ENCODE assay signal across 8 mouse cellular contexts in genomic region chr16:29734738-29735250, GRCm38 (mm10).
DNase-seq lines count a peak whose midpoint lies in the region; ATAC-seq and TF ChIP-seq lines count a peak whose summit lies in the region.

No protein-coding gene starts in this region.

- no peak overlapping the region for H3K27ac ChIP-seq in left cerebral cortex, adult 2 months
- H3K27ac ChIP-seq in forebrain, embryonic 11.5 days (ENCODE audit: low read depth, low read length) = no peak overlapping the region
- H3K27ac ChIP-seq in hindbrain, embryonic 11.5 days (ENCODE audit: low read depth, low read length) = peak overlapping the region; percentile 27; the same call in 1 of the 2 replicates
- H3K27ac ChIP-seq in limb, embryonic 11.5 days (replicated peaks; ENCODE audit: low read depth, low read length) = peak overlapping the region; percentile 84
- H3K27ac ChIP-seq in midbrain, embryonic 15.5 days = peak overlapping the region; percentile 13; the same call in 1 of the 2 replicates
- no peak overlapping the region for H3K27ac ChIP-seq in thymus, adult 2 months (ENCODE audit: control insufficient read depth, insufficient read depth, low read length)

- DNase-seq in left cerebral cortex, postnatal 25 days (ENCODE audit: low spot score in 2 of 2) = peak; percentile 13 to 25
- DNase-seq in left cerebral cortex, adult 2 months (ENCODE audit: extremely low spot score in 1 of 2, low spot score in 2 of 2) = no peak
- DNase-seq in forebrain, embryonic 11.5 days (ENCODE audit: low spot score) = peak; percentile 75
- DNase-seq in hindbrain, embryonic 11.5 days (ENCODE audit: low spot score) = peak; percentile 60
- DNase-seq in limb, embryonic 11.5 days (ENCODE audit: low spot score) = peak; percentile 85
- no peak for DNase-seq in thymus, adult 2 months
- no peak for DNase-seq in spleen, adult 12 weeks (ENCODE audit: low spot score)

- TF ChIP-seq CTCF in left cerebral cortex, adult 2 months (IDR thresholded peaks at IDR 0.05) = no peak
- TF ChIP-seq CTCF in thymus, adult 2 months (IDR thresholded peaks at IDR 0.05; ENCODE audit: borderline replicate concordance, control insufficient read depth, extremely low read depth, insufficient read depth, low read length, poor library complexity) = no peak

- 10% methylated on average over 12 of the region's 12 CpGs for WGBS in forebrain, embryonic 11.5 days
- WGBS in hindbrain, embryonic 11.5 days = 5% methylated on average over 12 of the region's 12 CpGs
- under 1% methylated on average over 11 of the region's 12 CpGs for WGBS in limb, embryonic 11.5 days
- 3% methylated on average over 12 of the region's 12 CpGs for WGBS in midbrain, embryonic 15.5 days
- WGBS in thymus, adult 2 months = 52% methylated on average over 12 of the region's 12 CpGs

- H3K27me3 ChIP-seq in forebrain, embryonic 11.5 days (ENCODE audit: control insufficient read depth, insufficient read depth, low read length) = peaks cover 28% of the 10 kb centered on the region
- peaks cover 71% of the 10 kb centered on the region for H3K27me3 ChIP-seq in hindbrain, embryonic 11.5 days (ENCODE audit: control insufficient read depth, insufficient read depth, low read length)
- no peaks in the 10 kb centered on the region for H3K27me3 ChIP-seq in limb, embryonic 11.5 days (ENCODE audit: control insufficient read depth, insufficient read depth, low read length)
- H3K27me3 ChIP-seq in midbrain, embryonic 15.5 days (replicated peaks) = peaks cover 65% of the 10 kb centered on the region
- H3K27me3 ChIP-seq in thymus, adult 2 months (ENCODE audit: control insufficient read depth, insufficient read depth, low read length) = no peaks in the 10 kb centered on the region

- H3K4me1 ChIP-seq in forebrain, embryonic 11.5 days (replicated peaks; ENCODE audit: control insufficient read depth, insufficient read depth, low read length) = peaks cover 14% of the 10 kb centered on the region
- H3K4me1 ChIP-seq in hindbrain, embryonic 11.5 days (replicated peaks; ENCODE audit: control insufficient read depth, insufficient read depth, low read length) = 0 out of 2 replicates have a peak, but pooled peaks cover 3% of the 10 kb centered on the region
- peaks cover 39% of the 10 kb centered on the region for H3K4me1 ChIP-seq in limb, embryonic 11.5 days (ENCODE audit: control insufficient read depth, insufficient read depth, low read length)
- H3K4me1 ChIP-seq in midbrain, embryonic 15.5 days = peaks cover 13% of the 10 kb centered on the region
- H3K4me1 ChIP-seq in thymus, adult 2 months (replicated peaks; ENCODE audit: control insufficient read depth, insufficient read depth, low read length) = peaks cover 4% of the 10 kb centered on the region

- H3K9ac ChIP-seq in forebrain, embryonic 11.5 days (ENCODE audit: low read length) = 0 out of 2 replicates have a peak overlapping the region, but pooled peaks have one; percentile 4
- no peak overlapping the region for H3K9ac ChIP-seq in hindbrain, embryonic 11.5 days (ENCODE audit: low read depth, low read length)
- no peak overlapping the region for H3K9ac ChIP-seq in limb, embryonic 11.5 days (ENCODE audit: low read length)
- H3K9ac ChIP-seq in midbrain, embryonic 15.5 days = no peak overlapping the region

- TF ChIP-seq POLR2A in thymus, adult 2 months (IDR thresholded peaks at IDR 0.05; ENCODE audit: control insufficient read depth, extremely low read depth, insufficient read depth, low read length, poor library complexity) = no peak

- no peaks in the 10 kb centered on the region for H3K36me3 ChIP-seq in forebrain, embryonic 11.5 days (ENCODE audit: control insufficient read depth, insufficient read depth, low read length)
- no peaks in the 10 kb centered on the region for H3K36me3 ChIP-seq in hindbrain, embryonic 11.5 days (ENCODE audit: control insufficient read depth, insufficient read depth, low read length)
- H3K36me3 ChIP-seq in limb, embryonic 11.5 days (ENCODE audit: control insufficient read depth, insufficient read depth, low read length) = no peaks in the 10 kb centered on the region
- no peaks in the 10 kb centered on the region for H3K36me3 ChIP-seq in midbrain, embryonic 15.5 days (replicated peaks)
- H3K36me3 ChIP-seq in thymus, adult 2 months (ENCODE audit: control insufficient read depth, insufficient read depth, low read length) = no peaks in the 10 kb centered on the region

- no peak overlapping the region for H3K4me3 ChIP-seq in left cerebral cortex, adult 2 months
- H3K4me3 ChIP-seq in forebrain, embryonic 11.5 days (ENCODE audit: low read depth, low read length) = no peak overlapping the region
- H3K4me3 ChIP-seq in hindbrain, embryonic 11.5 days (ENCODE audit: low read depth, low read length) = no peak overlapping the region
- no peak overlapping the region for H3K4me3 ChIP-seq in limb, embryonic 11.5 days (ENCODE audit: low read depth, low read length)
- H3K4me3 ChIP-seq in midbrain, embryonic 15.5 days = no peak overlapping the region
- no peak overlapping the region for H3K4me3 ChIP-seq in thymus, adult 2 months (ENCODE audit: control insufficient read depth, insufficient read depth, low read length)

- peak overlapping the region; percentile 28; the same call in 1 of the 2 replicates for H3K4me2 ChIP-seq in forebrain, embryonic 11.5 days (ENCODE audit: low read depth, low read length, severe bottlenecking)
- peak overlapping the region; percentile 21; the same call in 1 of the 2 replicates for H3K4me2 ChIP-seq in hindbrain, embryonic 11.5 days (replicated peaks; ENCODE audit: low read depth, low read length)
- peak overlapping the region; percentile 35 for H3K4me2 ChIP-seq in limb, embryonic 11.5 days (ENCODE audit: low read depth, severe bottlenecking)
- H3K4me2 ChIP-seq in midbrain, embryonic 15.5 days = peak overlapping the region; percentile 30

- H3K9me3 ChIP-seq in forebrain, embryonic 11.5 days (ENCODE audit: control insufficient read depth, low read length) = no peaks in the 10 kb centered on the region
- no peaks in the 10 kb centered on the region for H3K9me3 ChIP-seq in hindbrain, embryonic 11.5 days (ENCODE audit: control insufficient read depth, low read length)
- no peaks in the 10 kb centered on the region for H3K9me3 ChIP-seq in limb, embryonic 11.5 days (ENCODE audit: control insufficient read depth, low read length)
- H3K9me3 ChIP-seq in midbrain, embryonic 15.5 days = no peaks in the 10 kb centered on the region

- intact Hi-C loops in left cerebral cortex, postnatal 25 days (cut with DNase I) = loop anchor here (1.0 to 5.0 kb wide), 3 partner anchors 82 to 332 kb away; no protein-coding TSS in a partner anchor
- intact Hi-C loops in left cerebral cortex, adult 2 months (cut with DNase I) = loop anchor here (1.0 to 5.0 kb wide), 3 partner anchors 78 to 333 kb away; no protein-coding TSS in a partner anchor

- ATAC-seq in forebrain, embryonic 11.5 days (replicated peaks; ENCODE audit: low FRiP score) = peak; percentile 66
- ATAC-seq in hindbrain, embryonic 11.5 days (ENCODE audit: low FRiP score) = peak; percentile 59
- peak; percentile 80 for ATAC-seq in limb, embryonic 11.5 days (ENCODE audit: insufficient number of reproducible peaks, low FRiP score, low TSS enrichment, low read depth)
- peak; percentile 58 for ATAC-seq in midbrain, embryonic 15.5 days (replicated peaks)

Comparison
In these comparisons a context has a peak if more than half of its experiments do, and no peak if none do; other contexts are left out.
1. DNase-seq: peak in left cerebral cortex, postnatal 25 days (2 of 2), forebrain, embryonic 11.5 days (single experiment), hindbrain, embryonic 11.5 days (single experiment) and limb, embryonic 11.5 days (single experiment); none in left cerebral cortex, adult 2 months (0 of 2), thymus, adult 2 months (single experiment) and spleen, adult 12 weeks (single experiment).
2. H3K27ac ChIP-seq: peak in hindbrain, embryonic 11.5 days (single experiment), limb, embryonic 11.5 days (single experiment) and midbrain, embryonic 15.5 days (single experiment); none in left cerebral cortex, adult 2 months (single experiment), forebrain, embryonic 11.5 days (single experiment) and thymus, adult 2 months (single experiment).
3. Peak in every context shown above with its lines, with median percentiles within 50 percentile points of each other: ATAC-seq and H3K4me2 ChIP-seq.